Mouse (Mus musculus) brain, embryonic 14.5 days (tissue): ENCODE results near the gene Dusp8.

Experiments
- CTCF ChIP-seq: fragments of 200-500 bp; IDR thresholded peaks from 2 replicates; pipeline ENCODE4 v1.5.1; 2012; ENCODE audit warnings: inconsistent platforms, mild to moderate bottlenecking, moderate library complexity, borderline replicate concordance; ENCODE audit not compliant: insufficient read depth, insufficient read length; ENCODE audit errors: extremely low read depth
- POLR2A ChIP-seq: fragments of 200-500 bp; IDR thresholded peaks from 2 replicates; pipeline ENCODE4 v1.6.1; 2012; ENCODE audit warnings: mild to moderate bottlenecking, inconsistent platforms, borderline replicate concordance; ENCODE audit not compliant: poor library complexity, insufficient read depth, insufficient read length, severe bottlenecking; ENCODE audit errors: extremely low read depth

DNA sequence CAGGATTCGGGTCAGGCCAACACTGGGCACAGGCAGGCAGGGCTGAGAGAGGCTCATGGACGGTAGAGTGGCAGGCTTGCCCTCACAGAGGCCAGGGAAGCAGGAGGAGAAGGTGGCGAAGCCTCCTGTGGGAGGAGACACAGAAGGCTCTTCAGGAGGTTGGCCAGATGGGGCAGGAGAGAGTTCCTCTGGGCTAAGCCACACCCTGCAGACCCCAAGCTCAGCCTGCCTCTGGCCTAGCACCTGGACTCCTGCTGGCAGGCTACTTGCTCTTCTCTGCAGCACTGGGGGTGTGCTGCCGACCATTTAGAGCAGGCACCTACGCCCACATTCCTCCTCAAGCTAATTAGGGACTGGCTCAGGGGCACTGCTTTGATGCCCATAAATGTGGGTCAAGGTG, 11.2 kb downstream of the Dusp8 start:
- TF ChIP-seq POLR2A, result no peak
- TF ChIP-seq CTCF, result no peak
